Mouse (Mus musculus) lung, postnatal 25 days (tissue): Measurements from ENCODE around the gene B830017H08Rik.

ENCODE experiments used
- DNase-seq: peaks from one replicate; pipeline ENCODE4 v3.0.0; 2022; ENCODE audit warnings: low spot score

The B830017H08Rik gene

GRCm38 (mm10) chr16:17851860-17852259, 18.9 kb downstream of the B830017H08Rik start:
- no peak for DNase-seq

DNA sequence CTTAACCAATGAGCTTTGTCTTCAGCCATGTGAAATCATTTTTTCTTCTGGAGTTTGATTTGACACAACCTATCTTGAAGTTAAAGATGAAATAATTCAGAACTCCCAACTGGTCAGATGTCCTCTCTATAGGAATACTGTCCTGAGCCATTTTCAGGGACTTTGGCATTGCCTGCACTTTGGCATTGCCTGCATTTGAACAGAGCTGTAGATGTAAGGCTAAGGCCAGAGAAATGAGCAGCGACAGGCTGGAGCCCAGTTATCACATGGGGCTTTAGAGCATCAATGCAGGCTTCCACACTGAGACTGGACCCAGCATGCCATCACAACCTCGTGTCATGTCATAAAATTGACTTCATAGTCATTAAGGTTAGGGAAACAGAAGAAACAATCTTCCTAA, 20.3 kb downstream of the B830017H08Rik start:
- no peak for DNase-seq

DNA sequence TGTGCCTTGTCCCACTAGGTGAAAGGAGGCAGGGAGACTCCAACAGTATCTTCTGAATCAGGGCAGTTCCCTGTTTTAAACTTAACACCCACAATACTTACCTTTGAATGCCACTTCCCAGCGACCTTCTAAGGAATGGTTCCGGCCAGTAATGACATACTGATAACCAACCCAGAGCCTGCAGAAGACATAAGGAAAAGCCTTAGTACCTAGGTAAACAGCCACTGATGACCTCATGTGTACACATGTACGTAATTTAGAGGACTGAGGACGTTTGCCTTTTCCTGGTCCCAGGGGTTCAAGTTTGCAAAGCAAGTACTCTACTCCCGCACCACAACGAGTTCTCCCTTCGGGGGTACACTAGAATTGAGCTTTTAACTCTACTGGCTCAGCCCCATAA, 24.2 kb downstream of the B830017H08Rik start:
- DNase-seq = no peak

DNA sequence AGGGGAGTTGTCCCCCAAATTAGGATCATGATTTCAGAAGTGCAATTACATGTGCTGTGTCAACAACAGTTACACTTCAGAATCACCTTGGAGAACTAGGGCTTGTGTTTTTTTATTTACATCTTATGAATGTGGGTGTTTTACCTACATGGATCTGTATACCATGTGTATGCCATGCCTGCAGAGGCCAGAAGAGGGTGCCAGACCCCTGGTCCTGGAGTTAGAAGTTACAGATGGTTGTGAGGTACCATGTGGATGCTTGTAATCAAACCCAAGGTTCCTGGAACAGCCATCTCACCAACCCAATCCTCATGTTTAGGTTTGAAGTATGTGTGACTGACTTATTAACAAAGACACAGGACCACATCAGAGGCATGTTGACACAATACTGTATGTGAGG, 25.7 kb downstream of the B830017H08Rik start:
- no peak for DNase-seq

DNA sequence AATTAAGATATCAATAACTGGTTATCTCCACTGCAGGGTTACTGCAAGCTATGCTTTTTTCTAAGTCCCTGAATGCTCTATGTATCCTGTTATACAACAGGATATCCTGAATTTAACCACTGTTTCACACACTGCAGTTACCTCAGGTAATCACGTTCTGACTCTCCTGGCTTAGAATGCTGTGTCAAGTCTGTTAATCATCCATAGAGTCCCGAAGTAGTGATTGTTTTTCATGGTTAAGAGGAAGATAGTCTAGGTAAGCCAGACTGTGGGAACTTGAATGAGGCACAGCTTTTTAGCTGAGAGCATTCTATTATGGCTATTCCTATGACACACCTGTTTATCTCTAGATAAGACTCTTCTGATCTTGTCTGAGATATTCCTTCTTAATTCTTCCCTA, 32.4 kb downstream of the B830017H08Rik start:
- no peak for DNase-seq

- peak; percentile 43 for DNase-seq
These were observed 32.8 kb downstream of the B830017H08Rik start for GRCm38 (mm10) chr16:17865770-17866169.

DNA sequence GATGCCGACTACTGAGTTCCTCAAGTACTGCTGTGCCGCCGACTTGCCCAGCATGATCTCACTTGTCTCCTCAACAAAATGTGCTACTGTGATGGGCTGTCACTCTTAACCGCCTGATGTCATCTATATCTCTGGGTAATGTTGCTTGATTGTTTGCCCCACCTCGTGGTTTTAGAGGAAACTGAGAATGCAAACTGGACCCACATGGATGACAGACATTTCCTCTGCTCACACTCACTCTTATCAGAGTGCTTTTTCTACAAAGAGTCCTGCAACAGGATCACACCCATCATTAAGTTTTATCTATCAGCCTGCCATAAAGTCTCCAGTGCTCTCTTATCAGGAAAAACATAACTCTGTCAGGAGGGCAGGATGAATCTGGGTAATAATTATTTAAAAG, 38.3 kb downstream of the B830017H08Rik start:
- no peak for DNase-seq

DNA sequence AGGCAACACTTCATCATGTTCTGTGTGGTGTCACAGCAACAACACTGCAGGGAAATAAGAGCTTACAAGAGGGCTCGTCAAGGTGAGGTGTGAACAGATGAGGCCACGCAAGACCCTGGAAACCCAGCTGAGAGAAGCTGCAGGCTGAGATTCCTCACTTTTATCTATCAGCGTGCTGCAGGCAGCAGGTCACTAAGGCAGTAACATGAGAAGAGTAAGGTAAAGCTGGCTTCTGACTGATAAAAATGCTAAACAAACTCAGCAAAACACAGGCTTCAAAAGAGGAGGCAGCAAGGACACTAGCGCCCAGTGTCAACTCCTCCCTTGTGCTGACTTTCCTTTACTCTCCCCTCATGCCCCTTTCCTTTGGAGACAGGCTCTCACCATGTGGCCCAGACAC, 40.1 kb downstream of the B830017H08Rik start:
- DNase-seq = no peak

GRCm38 (mm10) chr16:17875174-17875573, 42.3 kb downstream of the B830017H08Rik start:
- DNase-seq = no peak

GRCm38 (mm10) chr16:17876096-17876495, 43.2 kb downstream of the B830017H08Rik start:
- DNase-seq = no peak

DNA sequence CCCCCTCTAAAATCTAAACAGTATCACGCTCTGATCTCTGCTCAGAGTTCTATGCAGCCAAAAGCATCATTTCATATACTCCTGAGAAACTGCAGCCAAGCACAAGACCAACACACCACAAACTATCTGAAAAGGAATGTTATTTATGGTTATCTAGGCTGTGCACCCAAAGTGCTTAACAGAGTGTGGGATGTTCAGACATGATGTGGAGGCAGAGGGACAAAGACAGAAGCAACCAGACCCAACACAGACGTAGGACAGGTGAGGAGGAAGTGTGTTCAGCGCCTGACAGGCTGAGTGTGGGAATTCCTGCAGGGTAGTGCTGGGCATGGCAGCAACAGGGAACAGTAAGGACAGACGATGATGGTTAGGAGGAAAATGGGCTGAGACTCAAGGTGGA, 46.6 kb downstream of the B830017H08Rik start:
- DNase-seq = no peak

DNA sequence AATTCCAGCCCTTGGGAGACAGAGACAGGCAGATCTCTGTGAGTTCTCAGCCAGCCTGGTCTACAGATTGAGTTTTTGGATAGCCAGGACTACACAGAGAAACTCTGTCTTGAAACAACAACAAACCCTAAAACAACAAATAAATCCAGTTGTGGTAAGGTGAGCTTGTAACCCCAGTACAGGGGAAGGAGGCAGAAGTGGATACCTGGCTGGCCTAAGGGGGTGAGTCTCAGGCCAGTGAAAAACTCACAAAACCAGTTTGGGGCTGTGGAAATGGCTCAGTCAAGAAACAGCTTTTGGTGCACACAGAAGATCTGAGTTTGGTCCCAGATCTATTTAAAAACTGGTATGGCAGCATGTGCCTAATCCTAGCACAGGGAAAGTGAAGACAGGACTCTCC, 49.3 kb downstream of the B830017H08Rik start:
- DNase-seq = peak; percentile 46

GRCm38 (mm10) chr16:17884116-17884515, 51.2 kb downstream of the B830017H08Rik start:
- DNase-seq = no peak
